ENCODE assay signal across 8 mouse cellular contexts in genomic region chr4:55397911-55398762, GRCm38 (mm10). TPM values are rescaled to one million over a fixed set of nuclear protein-coding genes. Genes with fewer than 3 reads are reported as not detected.
DNase-seq lines count a peak whose midpoint lies in the region; ATAC-seq and TF ChIP-seq lines count a peak whose summit lies in the region.

No protein-coding gene starts in this region.

- TF ChIP-seq POLR2A in cerebellum, adult 2 months (IDR thresholded peaks at IDR 0.05; ENCODE audit: borderline replicate concordance, insufficient read depth, low read length): no peak

- no peak overlapping the region for H3K27ac ChIP-seq in cerebellum, adult 2 months (ENCODE audit: insufficient read depth, low read length)
- no peak overlapping the region for H3K27ac ChIP-seq in forebrain, postnatal 0 days (ENCODE audit: low read depth, low read length)
- H3K27ac ChIP-seq in midbrain, embryonic 14.5 days (replicated peaks; ENCODE audit: low read depth, low read length): no peak overlapping the region

- no peaks in the 10 kb centered on the region for H3K36me3 ChIP-seq in forebrain, postnatal 0 days (ENCODE audit: insufficient read depth)
- H3K36me3 ChIP-seq in midbrain, embryonic 14.5 days (ENCODE audit: control insufficient read depth, insufficient read depth, low read length): no peaks in the 10 kb centered on the region

- no peak overlapping the region for H3K4me3 ChIP-seq in cerebellum, adult 2 months (replicated peaks; ENCODE audit: insufficient read depth, low read depth, low read length)
- no peak overlapping the region for H3K4me3 ChIP-seq in forebrain, postnatal 0 days (ENCODE audit: low read depth, low read length)
- no peak overlapping the region for H3K4me3 ChIP-seq in midbrain, embryonic 14.5 days (replicated peaks; ENCODE audit: low read depth, low read length)

- peak; percentile 45; the same call in 1 of the 2 replicates for TF ChIP-seq CTCF in cerebellum, adult 2 months (IDR thresholded peaks at IDR 0.05; ENCODE audit: borderline replicate concordance, insufficient read depth, low read depth, low read length)
- peak; percentile 68 for TF ChIP-seq CTCF in forebrain, postnatal 0 days (IDR thresholded peaks at IDR 0.05; ENCODE audit: low read depth)

- no peaks in the 10 kb centered on the region for H3K9me3 ChIP-seq in forebrain, postnatal 0 days (ENCODE audit: low read length)
- no peaks in the 10 kb centered on the region for H3K9me3 ChIP-seq in midbrain, embryonic 14.5 days (ENCODE audit: control insufficient read depth, low read length)

- H3K4me2 ChIP-seq in forebrain, postnatal 0 days (ENCODE audit: low read depth): no peak overlapping the region
- no peak overlapping the region for H3K4me2 ChIP-seq in midbrain, embryonic 14.5 days (ENCODE audit: low read length)

- 43% methylated on average over 17 of the region's 17 CpGs for WGBS in cerebellum, adult 2 months
- WGBS in forebrain, postnatal 0 days: 41% methylated on average over 17 of the region's 17 CpGs
- 38% methylated on average over 17 of the region's 17 CpGs for WGBS in large intestine, adult 2 months
- WGBS in midbrain, embryonic 14.5 days: 42% methylated on average over 17 of the region's 17 CpGs

- H3K27me3 ChIP-seq in cerebellum, adult 2 months (ENCODE audit: control insufficient read depth, insufficient read depth, low read length): no peaks in the 10 kb centered on the region
- H3K27me3 ChIP-seq in forebrain, postnatal 0 days (ENCODE audit: insufficient read depth, low read length): no peaks in the 10 kb centered on the region
- no peaks in the 10 kb centered on the region for H3K27me3 ChIP-seq in midbrain, embryonic 14.5 days (ENCODE audit: control insufficient read depth, insufficient read depth, low read length)

- H3K9ac ChIP-seq in forebrain, postnatal 0 days: no peak overlapping the region
- H3K9ac ChIP-seq in midbrain, embryonic 14.5 days (replicated peaks; ENCODE audit: low read length): no peak overlapping the region

- no peak for ATAC-seq in forebrain, postnatal 0 days
- ATAC-seq in midbrain, embryonic 14.5 days (ENCODE audit: low FRiP score, low TSS enrichment): peak; percentile 50; the same call in 1 of the 2 replicates

- DNase-seq in cerebellum, adult 2 months: no peak
- DNase-seq in cerebellum, adult 9-11 months: no peak
- DNase-seq in urinary bladder, postnatal 14 days (ENCODE audit: low spot score): peak; percentile 47
- DNase-seq in urinary bladder, postnatal 4 days (ENCODE audit: low spot score in 2 of 2): no peak
- peak; percentile 14 for DNase-seq in forebrain, postnatal 0 days
- DNase-seq in large intestine, adult 2 months (ENCODE audit: low read depth, low spot score): peak; percentile 4
- peak; percentile 48 for DNase-seq in midbrain, embryonic 14.5 days
- DNase-seq in thymus, postnatal 36 days: peak; percentile 47 to 52

- no peaks in the 10 kb centered on the region for H3K4me1 ChIP-seq in cerebellum, adult 2 months (ENCODE audit: control insufficient read depth, insufficient read depth, low read length)
- no peaks in the 10 kb centered on the region for H3K4me1 ChIP-seq in forebrain, postnatal 0 days (ENCODE audit: insufficient read depth)
- H3K4me1 ChIP-seq in midbrain, embryonic 14.5 days (ENCODE audit: control insufficient read depth, insufficient read depth, low read length): no peaks in the 10 kb centered on the region

RNA-seq across cellular contexts. Expression of gene Rad23b, which starts 48.3 kb away (rescaled TPM):
- 135 and 153 TPM in 2 replicates for polyA plus RNA-seq in cerebellum, adult 2 months (2012; rRNA removed)
- total RNA-seq in forebrain, postnatal 0 days (2014; rRNA removed): 202 and 222 TPM in 2 replicates
- polyA plus RNA-seq in forebrain, postnatal 0 days (2015; fragmentation: Nextera tagmentation; extraction: Ambion mirVana): 94.0 and 95.9 TPM in 2 replicates
- polyA plus RNA-seq in large intestine, adult 2 months (2012; rRNA removed): 116 and 171 TPM in 2 replicates
- polyA plus RNA-seq in midbrain, embryonic 14.5 days (2014; fragmentation: Nextera tagmentation; extraction: Ambion mirVana): 82.0 and 83.9 TPM in 2 replicates

Comparison
In these comparisons a context has a peak if more than half of its experiments do, and no peak if none do; other contexts are left out.
1. DNase-seq: peak in urinary bladder, postnatal 14 days (single experiment), forebrain, postnatal 0 days (single experiment), large intestine, adult 2 months (single experiment), midbrain, embryonic 14.5 days (single experiment) and thymus, postnatal 36 days (2 of 2); none in cerebellum, adult 2 months (0 of 2), cerebellum, adult 9-11 months (single experiment) and urinary bladder, postnatal 4 days (0 of 2).